Mouse (Mus musculus): ENCODE measurements around the gene Muc20. TPM values are rescaled to one million over a fixed set of nuclear protein-coding genes. Genes with fewer than 3 reads are reported as not detected.

Muc20 gene
- total RNA-seq, 1 experiment from 2014 or later: 0.15 TPM

Other genes starting within 250 kb of the Muc20 start
- gene Tfrc, start 188.5 kb downstream of the Muc20 start, total RNA-seq (2021): 181 and 285 TPM in 2 replicates
- 48.5 and 55.4 TPM in 2 replicates for gene Tnk2, start 153.6 kb downstream of the Muc20 start, total RNA-seq (2021)
- not detected in 2 replicates for gene Muc4, start 61.5 kb downstream of the Muc20 start, total RNA-seq (2021)
- gene Smbd1, start 13.0 kb upstream of the Muc20 start, total RNA-seq (2021): not detected in 2 replicates
- 99.8 and 104 TPM in 2 replicates for gene Fyttd1, start 80.1 kb upstream of the Muc20 start, total RNA-seq (2021)
- gene Rubcn, start 80.3 kb upstream of the Muc20 start, total RNA-seq (2021): 27.9 and 32.7 TPM in 2 replicates
- 32.6 and 36.3 TPM in 2 replicates for gene Lrch3, start 116.7 kb upstream of the Muc20 start, total RNA-seq (2021)